Mouse (Mus musculus): Measurements from ENCODE around the gene Kdm6b. TPM values are rescaled to one million over a fixed set of nuclear protein-coding genes. Genes with fewer than 3 reads are reported as not detected.

Gene Kdm6b
- total and polyA plus RNA-seq, 2 experiments from 2014 or later = 10.5 to 20.5 TPM

DNA sequence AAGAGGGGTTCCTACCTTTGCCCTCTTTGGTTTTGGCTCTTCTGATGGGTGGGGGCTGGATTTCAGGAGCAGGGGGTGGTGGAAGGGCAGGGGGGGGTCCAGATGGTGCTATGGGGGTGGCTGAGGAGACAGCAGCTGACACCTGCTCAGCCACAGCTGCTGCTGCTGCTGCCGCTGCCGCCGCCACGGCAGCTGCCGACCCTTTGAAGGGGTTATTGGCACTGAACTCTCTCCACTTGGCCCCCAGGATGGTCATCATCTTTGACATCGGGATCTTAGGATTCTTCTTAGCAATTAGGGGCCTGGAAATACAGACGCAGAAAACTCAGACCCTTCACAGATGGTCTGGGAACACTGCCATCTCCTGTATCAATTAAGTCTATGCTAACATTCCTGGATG lies 51.5 kb downstream of the Kdm6b start:
- no peak for ATAC-seq
- Histone ChIP-seq H3K27me3 (ENCODE audit: insufficient read depth, low read length) (no peaks in the 10 kb centered on the region), H3K4me2 (ENCODE audit: low read depth, low read length) (no peak overlapping the region), H3K27ac (no peak overlapping the region), H3K36me3 (ENCODE audit: insufficient read depth, low read length) (peaks cover 49% of the 10 kb centered on the region), H3K4me3 (ENCODE audit: low read length) (no peak overlapping the region), H3K9ac (replicated peaks; ENCODE audit: low read length) (no peak overlapping the region), H3K4me1 (ENCODE audit: insufficient read depth, low read length) (peaks cover 21% of the 10 kb centered on the region), H3K9me3 (ENCODE audit: low read length) (no peaks in the 10 kb centered on the region)
- no peak for TF ChIP-seq CTCF (IDR thresholded peaks at IDR 0.05; ENCODE audit: low read depth)
- peak; percentile 21 for DNase-seq (ENCODE audit: low spot score)
- WGBS = 33% methylated on average over 7 of the region's 7 CpGs

DNA sequence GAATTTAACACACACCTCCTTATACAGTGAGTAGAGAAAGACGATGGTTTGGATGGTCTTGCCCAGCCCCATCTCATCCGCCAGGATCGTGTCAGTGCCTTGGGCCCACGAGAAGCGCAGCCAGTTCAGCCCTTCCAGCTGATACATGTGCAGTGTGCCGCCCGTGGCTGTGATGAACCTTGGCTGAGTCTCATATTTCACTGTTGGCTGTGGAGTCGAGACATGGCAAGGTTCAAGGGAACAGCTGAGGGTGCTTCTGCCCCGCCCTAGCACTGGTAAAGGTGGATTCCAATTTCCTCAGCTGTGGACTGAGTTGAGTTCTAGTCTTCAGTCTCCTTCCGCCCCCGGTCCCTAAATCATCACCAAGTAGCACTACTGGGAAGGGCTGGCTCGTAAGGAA lies 55.8 kb downstream of the Kdm6b start:
- no peak for ATAC-seq
- 94% methylated on average over 12 of the region's 12 CpGs for WGBS
- Histone ChIP-seq H3K9ac (replicated peaks; ENCODE audit: low read length) (no peak overlapping the region), H3K4me1 (ENCODE audit: insufficient read depth, low read length) (no peaks in the 10 kb centered on the region), H3K4me3 (ENCODE audit: low read length) (no peak overlapping the region), H3K4me2 (ENCODE audit: low read depth, low read length) (no peak overlapping the region), H3K36me3 (ENCODE audit: insufficient read depth, low read length) (peaks cover 85% of the 10 kb centered on the region), H3K27ac (no peak overlapping the region), H3K27me3 (ENCODE audit: insufficient read depth, low read length) (no peaks in the 10 kb centered on the region), H3K9me3 (ENCODE audit: low read length) (no peaks in the 10 kb centered on the region)
- no peak for DNase-seq (ENCODE audit: low spot score)
- no peak for TF ChIP-seq CTCF (IDR thresholded peaks at IDR 0.05; ENCODE audit: low read depth)

DNA sequence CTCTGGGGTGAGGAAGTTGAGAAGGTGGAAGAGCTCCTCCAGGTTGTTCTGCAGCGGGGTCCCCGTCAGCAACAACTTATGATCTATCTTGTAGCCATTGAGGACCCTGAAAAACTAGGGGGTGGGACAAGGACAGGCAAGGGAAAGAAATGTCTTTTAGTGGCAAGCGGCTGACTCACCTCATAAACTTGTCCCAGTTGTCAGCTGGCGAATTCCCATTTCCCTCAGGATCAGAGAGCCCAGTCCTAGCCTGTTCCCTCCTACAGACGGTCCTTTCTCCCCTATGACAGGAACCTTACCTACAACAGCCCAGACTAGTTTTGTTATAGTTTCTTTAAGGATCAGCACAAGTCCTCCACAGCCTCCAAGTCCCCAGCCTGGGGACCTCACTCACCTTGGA lies 56.9 kb downstream of the Kdm6b start:
- H3K36me3 ChIP-seq (ENCODE audit: insufficient read depth, low read length) = peaks cover 95% of the 10 kb centered on the region
- no peaks in the 10 kb centered on the region for H3K4me1 ChIP-seq (ENCODE audit: insufficient read depth, low read length)
- 91% methylated on average over 5 of the region's 5 CpGs for WGBS
- DNase-seq (ENCODE audit: low spot score) (no peak), ATAC-seq (no peak)
- H3K27me3 ChIP-seq (ENCODE audit: insufficient read depth, low read length) = no peaks in the 10 kb centered on the region
- no peak overlapping the region for H3K4me2 ChIP-seq (ENCODE audit: low read depth, low read length)
- H3K9ac ChIP-seq (replicated peaks; ENCODE audit: low read length) = no peak overlapping the region
- H3K9me3 ChIP-seq (ENCODE audit: low read length) = no peaks in the 10 kb centered on the region
- no peak overlapping the region for H3K27ac ChIP-seq
- H3K4me3 ChIP-seq (ENCODE audit: low read length) = no peak overlapping the region
- TF ChIP-seq CTCF (IDR thresholded peaks at IDR 0.05; ENCODE audit: low read depth) = no peak

Other genes with a start within 250 kb of the Kdm6b start
- 3.1 and 5.8 TPM in 2 replicates for gene Alox8, start 215.8 kb downstream of the Kdm6b start, total RNA-seq (2014; rRNA removed)
- 1.2 and 1.5 TPM in 2 replicates for gene Alox8, start 215.8 kb downstream of the Kdm6b start, polyA plus RNA-seq (2015; fragmentation: Nextera tagmentation; extraction: Ambion mirVana)
- gene Gucy2e, start 176.6 kb downstream of the Kdm6b start, total RNA-seq (2014; rRNA removed) = 0.73 and 1.2 TPM in 2 replicates
- gene Gucy2e, start 176.6 kb downstream of the Kdm6b start, polyA plus RNA-seq (2015; fragmentation: Nextera tagmentation; extraction: Ambion mirVana) = 0.52 and 0.61 TPM in 2 replicates
- gene Cntrob, start 89.9 kb downstream of the Kdm6b start, total RNA-seq (2014; rRNA removed) = 13.3 and 22.0 TPM in 2 replicates
- gene Cntrob, start 89.9 kb downstream of the Kdm6b start, polyA plus RNA-seq (2015; fragmentation: Nextera tagmentation; extraction: Ambion mirVana) = 11.0 and 12.0 TPM in 2 replicates
- 150 and 157 TPM in 2 replicates for gene Trappc1, start 89.7 kb downstream of the Kdm6b start, total RNA-seq (2014; rRNA removed)
- 171 and 173 TPM in 2 replicates for gene Trappc1, start 89.7 kb downstream of the Kdm6b start, polyA plus RNA-seq (2015; fragmentation: Nextera tagmentation; extraction: Ambion mirVana)
- 5.5 and 7.8 TPM in 2 replicates for gene Kcnab3, start 87.4 kb downstream of the Kdm6b start, total RNA-seq (2014; rRNA removed)
- 6.1 and 6.6 TPM in 2 replicates for gene Kcnab3, start 87.4 kb downstream of the Kdm6b start, polyA plus RNA-seq (2015; fragmentation: Nextera tagmentation; extraction: Ambion mirVana)
- gene Rnf227, start 73.2 kb downstream of the Kdm6b start, total RNA-seq (2014; rRNA removed) = 127 and 141 TPM in 2 replicates
- 234 and 241 TPM in 2 replicates for gene Rnf227, start 73.2 kb downstream of the Kdm6b start, polyA plus RNA-seq (2015; fragmentation: Nextera tagmentation; extraction: Ambion mirVana)
- 252 and 255 TPM in 2 replicates for gene Chd3, start 44.3 kb downstream of the Kdm6b start, total RNA-seq (2014; rRNA removed)
- gene Chd3, start 44.3 kb downstream of the Kdm6b start, polyA plus RNA-seq (2015; fragmentation: Nextera tagmentation; extraction: Ambion mirVana) = 46.6 and 49.7 TPM in 2 replicates
- gene Naa38, start 18.2 kb downstream of the Kdm6b start, total RNA-seq (2014; rRNA removed) = 77.1 and 99.0 TPM in 2 replicates
- gene Naa38, start 18.2 kb downstream of the Kdm6b start, polyA plus RNA-seq (2015; fragmentation: Nextera tagmentation; extraction: Ambion mirVana) = 162 and 163 TPM in 2 replicates
- gene Cyb5d1, start 18.0 kb downstream of the Kdm6b start, total RNA-seq (2014; rRNA removed) = 21.8 and 26.9 TPM in 2 replicates
- gene Cyb5d1, start 18.0 kb downstream of the Kdm6b start, polyA plus RNA-seq (2015; fragmentation: Nextera tagmentation; extraction: Ambion mirVana) = 18.5 and 22.2 TPM in 2 replicates
- gene Tmem88, start 15.4 kb downstream of the Kdm6b start, total RNA-seq (2014; rRNA removed) = 3.8 and 4.3 TPM in 2 replicates
- gene Tmem88, start 15.4 kb downstream of the Kdm6b start, polyA plus RNA-seq (2015; fragmentation: Nextera tagmentation; extraction: Ambion mirVana) = 8.7 and 9.5 TPM in 2 replicates
- 3.9 and 4.9 TPM in 2 replicates for gene Dnah2, start 135.4 kb upstream of the Kdm6b start, total RNA-seq (2014; rRNA removed)
- 2.0 and 3.2 TPM in 2 replicates for gene Dnah2, start 135.4 kb upstream of the Kdm6b start, polyA plus RNA-seq (2015; fragmentation: Nextera tagmentation; extraction: Ambion mirVana)
- gene Efnb3, start 146.5 kb upstream of the Kdm6b start, total RNA-seq (2014; rRNA removed) = 97.9 and 111 TPM in 2 replicates
- 93.3 and 94.4 TPM in 2 replicates for gene Efnb3, start 146.5 kb upstream of the Kdm6b start, polyA plus RNA-seq (2015; fragmentation: Nextera tagmentation; extraction: Ambion mirVana)
- gene Wrap53, start 166.6 kb upstream of the Kdm6b start, total RNA-seq (2014; rRNA removed) = 16.4 and 19.4 TPM in 2 replicates
- 12.8 and 13.8 TPM in 2 replicates for gene Wrap53, start 166.6 kb upstream of the Kdm6b start, polyA plus RNA-seq (2015; fragmentation: Nextera tagmentation; extraction: Ambion mirVana)
- 33.5 and 41.5 TPM in 2 replicates for gene Trp53, start 166.7 kb upstream of the Kdm6b start, total RNA-seq (2014; rRNA removed)
- 36.6 and 37.4 TPM in 2 replicates for gene Trp53, start 166.7 kb upstream of the Kdm6b start, polyA plus RNA-seq (2015; fragmentation: Nextera tagmentation; extraction: Ambion mirVana)
- gene Atp1b2, start 192.3 kb upstream of the Kdm6b start, total RNA-seq (2014; rRNA removed) = 185 and 210 TPM in 2 replicates
- gene Atp1b2, start 192.3 kb upstream of the Kdm6b start, polyA plus RNA-seq (2015; fragmentation: Nextera tagmentation; extraction: Ambion mirVana) = 145 and 157 TPM in 2 replicates
- gene Shbg, start 204.2 kb upstream of the Kdm6b start, total RNA-seq (2014; rRNA removed) = 0.40 TPM in 1 of 2 replicates, not detected in the other
- gene Shbg, start 204.2 kb upstream of the Kdm6b start, polyA plus RNA-seq (2015; fragmentation: Nextera tagmentation; extraction: Ambion mirVana) = not detected in 2 replicates
- gene Sat2, start 208.3 kb upstream of the Kdm6b start, total RNA-seq (2014; rRNA removed) = 8.6 and 10.9 TPM in 2 replicates
- gene Sat2, start 208.3 kb upstream of the Kdm6b start, polyA plus RNA-seq (2015; fragmentation: Nextera tagmentation; extraction: Ambion mirVana) = 35.4 and 41.4 TPM in 2 replicates
- gene Fxr2, start 219.3 kb upstream of the Kdm6b start, total RNA-seq (2014; rRNA removed) = 68.5 and 79.6 TPM in 2 replicates
- 23.3 and 28.8 TPM in 2 replicates for gene Fxr2, start 219.3 kb upstream of the Kdm6b start, polyA plus RNA-seq (2015; fragmentation: Nextera tagmentation; extraction: Ambion mirVana)
- not detected in 2 replicates for gene Sox15, start 241.6 kb upstream of the Kdm6b start, total RNA-seq (2014; rRNA removed)
- gene Sox15, start 241.6 kb upstream of the Kdm6b start, polyA plus RNA-seq (2015; fragmentation: Nextera tagmentation; extraction: Ambion mirVana) = 0.35 and 0.40 TPM in 2 replicates
- gene Mpdu1, start 249.0 kb upstream of the Kdm6b start, total RNA-seq (2014; rRNA removed) = 141 and 256 TPM in 2 replicates
- gene Mpdu1, start 249.0 kb upstream of the Kdm6b start, polyA plus RNA-seq (2015; fragmentation: Nextera tagmentation; extraction: Ambion mirVana) = 122 and 124 TPM in 2 replicates

Data from hindbrain, postnatal 0 days (tissue).